Mouse (Mus musculus) intestine, embryonic 16.5 days (tissue): Measurements from ENCODE around the gene Cfap77. TPM values are rescaled to one million over a fixed set of nuclear protein-coding genes. Genes with fewer than 3 reads are reported as not detected.

ENCODE experiments used
- ATAC-seq: fragments of 200-750 bp; cut with Nextera tagmentation; 2 replicates; pipeline ENCODE4 v1.8.0; 2017; ENCODE audit warnings: moderate TSS enrichment, moderate library complexity
- H3K27ac ChIP-seq: fragments of 300-500 bp; sonication (generic); 2 replicates; pipeline ENCODE4 v1.5.1; 2014; ENCODE audit warnings: mild to moderate bottlenecking, low read length
- H3K27me3 ChIP-seq: fragments of 300-500 bp; sonication (generic); replicated peaks from 2 replicates; pipeline ENCODE4 v1.6.1; 2014; ENCODE audit warnings: low read length, control low read depth, mixed read lengths; ENCODE audit not compliant: control insufficient read depth, insufficient read depth
- H3K36me3 ChIP-seq: fragments of 300-500 bp; sonication (generic); 2 replicates; pipeline ENCODE4 v1.6.1; 2014; ENCODE audit warnings: low read length, control low read depth; ENCODE audit not compliant: control insufficient read depth, insufficient read depth
- H3K4me1 ChIP-seq: fragments of 300-500 bp; sonication (generic); 2 replicates; pipeline ENCODE4 v1.6.1; 2014; ENCODE audit warnings: low read length, control low read depth, mixed read lengths; ENCODE audit not compliant: control insufficient read depth, insufficient read depth
- H3K4me2 ChIP-seq: fragments of 300-500 bp; sonication (generic); 2 replicates; pipeline ENCODE4 v1.6.1; 2014; ENCODE audit warnings: low read depth, low read length, control low read depth
- H3K4me3 ChIP-seq: fragments of 300-500 bp; sonication (generic); 2 replicates; pipeline ENCODE4 v1.5.1; 2014; ENCODE audit warnings: mild to moderate bottlenecking, low read length
- H3K9ac ChIP-seq: fragments of 300-500 bp; sonication (generic); 2 replicates; pipeline ENCODE4 v1.6.1; 2014; ENCODE audit warnings: low read depth, low read length
- H3K9me3 ChIP-seq: fragments of 300-500 bp; sonication (generic); 2 replicates; pipeline ENCODE4 v1.6.1; 2016; ENCODE audit warnings: low read length, control low read depth; ENCODE audit not compliant: control insufficient read depth
- WGBS: fragments of 180-500 bp; shearing (Covaris S2); extraction: QIAGEN DNeasy Blood & Tissue Kit; methylation state at CpG from one replicate; pipeline ENCODE4 v1.1.7; 2014; 5-methylcytosine and 5-hydroxymethylcytosine counted together
- polyA plus RNA-seq: library from polyadenylated mRNA; unstranded; fragments of >200 nt; fragmentation: Nextera tagmentation; extraction: Ambion mirVana; gene quantifications from 2 replicates; pipeline ENCODE4 v1.2.1, GENCODE M21; 2015

The Cfap77 gene
- polyA plus RNA-seq, 1 experiment from 2014 or later: 0.31 TPM

DNA sequence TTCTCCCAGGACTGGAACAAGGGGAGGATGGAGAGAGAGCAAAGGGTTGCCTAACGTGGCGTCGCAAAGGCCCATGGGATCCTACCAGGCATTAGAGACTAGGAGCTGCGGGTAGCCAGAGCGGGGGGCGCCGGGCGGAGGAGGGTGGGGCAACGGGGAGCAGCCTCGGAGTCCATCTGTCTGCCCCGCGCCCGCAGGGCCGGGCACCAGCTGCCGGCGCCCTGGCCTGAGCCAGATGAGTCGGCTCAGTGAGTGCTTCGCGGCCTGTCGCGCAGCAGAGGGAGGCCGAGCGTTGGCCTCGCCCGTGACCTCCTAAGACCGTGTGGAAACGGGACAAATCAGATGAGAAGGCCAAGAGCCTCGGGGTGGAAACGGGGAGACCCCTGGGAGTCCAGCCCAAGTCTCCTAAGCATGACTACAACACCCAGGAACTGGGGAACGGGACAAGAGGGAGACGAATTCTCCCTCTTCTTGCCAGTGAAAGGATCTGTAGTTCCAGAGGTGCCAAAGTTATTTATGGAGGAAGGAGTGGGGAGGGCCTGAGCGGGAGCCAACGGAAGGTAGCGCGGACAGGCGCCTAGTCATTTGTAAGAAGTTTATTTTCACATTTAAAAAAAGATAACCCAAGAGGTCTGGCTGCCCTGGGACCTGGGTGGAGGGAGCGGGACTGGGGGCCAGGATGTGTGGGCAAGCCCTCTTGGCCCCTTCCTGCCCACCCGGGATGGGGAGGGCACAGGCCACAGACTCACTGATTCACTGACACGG is 146.3 kb downstream of the Cfap77 start:
- ATAC-seq: no peak; the same call in 1 of the 2 replicates
- no peaks in the 10 kb centered on the region for H3K9me3 ChIP-seq
- H3K4me3 ChIP-seq: peak overlapping the region; percentile 22
- WGBS: 3% methylated on average over 39 of the region's 39 CpGs
- no peak overlapping the region for H3K27ac ChIP-seq
- H3K9ac ChIP-seq: no peak overlapping the region
- H3K4me2 ChIP-seq: peak overlapping the region; percentile 42
- H3K36me3 ChIP-seq: no peaks in the 10 kb centered on the region
- peaks cover 6% of the 10 kb centered on the region; the same call in 1 of the 2 replicates for H3K4me1 ChIP-seq
- peaks cover 60% of the 10 kb centered on the region for H3K27me3 ChIP-seq

DNA sequence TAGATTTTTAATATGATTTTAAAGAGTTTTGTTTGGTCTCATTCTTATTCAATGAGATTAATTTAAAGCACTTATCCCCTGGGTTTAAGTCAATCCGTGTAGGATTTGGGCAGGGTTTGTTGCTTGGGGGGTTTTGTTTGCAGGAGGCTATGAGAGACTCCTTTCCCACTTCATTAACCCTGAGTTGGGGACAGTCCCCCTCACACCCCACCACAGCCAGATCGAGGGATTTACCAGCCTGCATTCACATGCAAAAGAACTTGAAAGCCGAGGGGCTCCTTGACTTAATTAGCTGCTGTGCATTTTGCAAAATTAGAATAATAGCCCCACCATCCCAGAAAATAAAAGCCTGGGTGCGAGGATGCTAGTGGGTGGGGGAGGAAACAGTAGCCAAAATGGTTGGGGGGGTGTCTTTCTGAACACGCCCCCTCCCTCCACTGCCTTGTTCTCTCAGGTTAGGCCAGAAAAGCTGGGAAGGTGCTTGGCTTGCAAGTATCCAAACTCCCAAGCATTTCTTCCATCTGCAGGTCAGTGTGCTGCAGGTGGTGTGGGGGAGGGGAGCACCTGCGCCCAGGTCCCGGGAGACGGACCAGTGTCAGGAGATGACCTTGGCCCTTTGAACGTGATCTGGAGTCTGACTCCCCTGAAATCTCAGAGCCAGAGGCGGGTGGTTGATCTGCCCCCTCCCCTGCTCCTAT is 147.0 kb downstream of the Cfap77 start:
- H3K27me3 ChIP-seq: peaks cover 55% of the 10 kb centered on the region
- H3K9me3 ChIP-seq: no peaks in the 10 kb centered on the region
- H3K4me1 ChIP-seq: peaks cover 6% of the 10 kb centered on the region; the same call in 1 of the 2 replicates
- WGBS: 9% methylated on average over 10 of the region's 10 CpGs
- no peak overlapping the region for H3K9ac ChIP-seq
- H3K4me3 ChIP-seq: peak overlapping the region; percentile 22
- H3K4me2 ChIP-seq: peak overlapping the region; percentile 42
- H3K27ac ChIP-seq: no peak overlapping the region
- H3K36me3 ChIP-seq: no peaks in the 10 kb centered on the region
- ATAC-seq: no peak

- ATAC-seq: no peak
- Histone ChIP-seq H3K36me3 (no peaks in the 10 kb centered on the region), H3K9me3 (no peaks in the 10 kb centered on the region), H3K4me3 (no peak overlapping the region), H3K4me1 (peaks cover 6% of the 10 kb centered on the region; the same call in 1 of the 2 replicates), H3K4me2 (no peak overlapping the region), H3K27me3 (peaks cover 40% of the 10 kb centered on the region), H3K9ac (no peak overlapping the region), H3K27ac (no peak overlapping the region)
- 71% methylated on average over 4 of the region's 4 CpGs for WGBS
Measured at GRCm38 (mm10) chr2:28905561-28905960, 149.3 kb downstream of the Cfap77 start.

- no peak overlapping the region for H3K4me2 ChIP-seq
- H3K4me1 ChIP-seq: peaks cover 6% of the 10 kb centered on the region; the same call in 1 of the 2 replicates
- H3K4me3 ChIP-seq: no peak overlapping the region
- H3K27me3 ChIP-seq: peaks cover 32% of the 10 kb centered on the region
- WGBS: 87% methylated on average over 9 of the region's 9 CpGs
- no peaks in the 10 kb centered on the region for H3K36me3 ChIP-seq
- ATAC-seq: no peak
- no peak overlapping the region for H3K27ac ChIP-seq
- H3K9me3 ChIP-seq: no peaks in the 10 kb centered on the region
- no peak overlapping the region for H3K9ac ChIP-seq
Measured at GRCm38 (mm10) chr2:28904786-28905185, 150.1 kb downstream of the Cfap77 start.

DNA sequence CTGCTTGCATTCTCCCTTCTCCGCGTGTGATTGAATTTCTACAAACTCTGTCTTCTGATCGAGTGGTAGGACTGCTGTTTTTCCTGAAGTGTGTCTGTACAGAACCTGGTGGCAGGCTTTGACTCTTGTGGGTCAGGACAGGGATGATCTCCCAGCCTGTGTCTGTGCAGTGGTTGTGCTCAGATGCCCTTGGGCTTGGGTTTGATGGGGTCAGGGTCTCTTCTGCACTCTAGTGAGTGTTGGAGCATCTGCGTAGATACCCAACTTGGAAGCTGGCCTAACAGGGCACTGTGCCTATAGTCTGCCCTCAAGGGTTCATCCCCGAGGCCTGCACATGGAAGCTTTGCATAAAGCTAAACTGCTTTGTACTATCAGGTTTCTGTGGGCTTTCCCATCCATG is 151.0 kb downstream of the Cfap77 start:
- Histone ChIP-seq H3K4me3 (no peak overlapping the region), H3K9me3 (no peaks in the 10 kb centered on the region), H3K27me3 (peaks cover 23% of the 10 kb centered on the region), H3K4me1 (peaks cover 6% of the 10 kb centered on the region; the same call in 1 of the 2 replicates), H3K9ac (no peak overlapping the region), H3K27ac (no peak overlapping the region), H3K4me2 (no peak overlapping the region), H3K36me3 (no peaks in the 10 kb centered on the region)
- 92% methylated on average over 5 of the region's 5 CpGs for WGBS
- no peak for ATAC-seq

GRCm38 (mm10) chr2:28902291-28902690 is 152.6 kb downstream of the Cfap77 start:
- H3K4me3 ChIP-seq: no peak overlapping the region
- H3K27ac ChIP-seq: no peak overlapping the region
- H3K9ac ChIP-seq: no peak overlapping the region
- H3K36me3 ChIP-seq: no peaks in the 10 kb centered on the region
- 0 out of 2 replicates have a peak, but pooled peaks cover 1% of the 10 kb centered on the region for H3K4me1 ChIP-seq
- peaks cover 7% of the 10 kb centered on the region for H3K27me3 ChIP-seq
- WGBS: 86% methylated on average over 8 of the region's 8 CpGs
- H3K4me2 ChIP-seq: no peak overlapping the region
- ATAC-seq: no peak
- H3K9me3 ChIP-seq: no peaks in the 10 kb centered on the region

GRCm38 (mm10) chr2:28897340-28897899 is 157.4 kb downstream of the Cfap77 start:
- Histone ChIP-seq H3K4me3 (no peak overlapping the region), H3K9me3 (no peaks in the 10 kb centered on the region), H3K27ac (no peak overlapping the region), H3K4me2 (no peak overlapping the region), H3K4me1 (0 out of 2 replicates have a peak, but pooled peaks cover 4% of the 10 kb centered on the region), H3K27me3 (no peaks in the 10 kb centered on the region), H3K9ac (no peak overlapping the region), H3K36me3 (0 out of 2 replicates have a peak, but pooled peaks cover 3% of the 10 kb centered on the region)
- WGBS: 71% methylated on average over 4 of the region's 4 CpGs
- ATAC-seq: peak; percentile 83

- H3K27me3 ChIP-seq: no peaks in the 10 kb centered on the region
- 81% methylated on average over 7 of the region's 7 CpGs for WGBS
- H3K9ac ChIP-seq: no peak overlapping the region
- 0 out of 2 replicates have a peak, but pooled peaks cover 3% of the 10 kb centered on the region for H3K36me3 ChIP-seq
- 0 out of 2 replicates have a peak, but pooled peaks cover 4% of the 10 kb centered on the region for H3K4me1 ChIP-seq
- H3K4me3 ChIP-seq: no peak overlapping the region
- ATAC-seq: no peak
- H3K4me2 ChIP-seq: no peak overlapping the region
- H3K27ac ChIP-seq: no peak overlapping the region
- H3K9me3 ChIP-seq: no peaks in the 10 kb centered on the region
Measured at GRCm38 (mm10) chr2:28895876-28896275, 159.0 kb downstream of the Cfap77 start.

DNA sequence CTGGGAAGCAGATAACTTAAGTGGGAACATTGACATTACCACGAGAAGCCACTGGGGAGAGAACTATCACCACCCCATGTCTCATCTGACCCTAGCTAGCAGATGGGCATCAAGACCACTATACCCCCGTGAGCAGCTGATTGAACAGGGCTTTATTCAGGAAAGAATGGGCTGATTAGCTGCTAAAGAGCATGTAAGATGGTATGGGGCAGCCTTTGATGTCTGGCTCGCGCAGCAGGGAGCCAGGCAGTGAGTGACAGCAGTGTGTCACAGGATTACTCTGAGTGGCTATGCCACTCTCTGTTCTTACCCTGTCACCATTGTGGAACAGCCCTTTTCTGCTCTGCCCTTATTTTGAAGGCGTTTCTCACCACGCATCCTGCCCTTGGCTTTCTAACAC is 161.3 kb downstream of the Cfap77 start:
- H3K27ac ChIP-seq: no peak overlapping the region
- no peak for ATAC-seq
- no peak overlapping the region for H3K4me3 ChIP-seq
- H3K9me3 ChIP-seq: no peaks in the 10 kb centered on the region
- H3K36me3 ChIP-seq: 0 out of 2 replicates have a peak, but pooled peaks cover 3% of the 10 kb centered on the region
- no peaks in the 10 kb centered on the region for H3K27me3 ChIP-seq
- 0 out of 2 replicates have a peak, but pooled peaks cover 4% of the 10 kb centered on the region for H3K4me1 ChIP-seq
- 64% methylated on average over 6 of the region's 6 CpGs for WGBS
- no peak overlapping the region for H3K4me2 ChIP-seq
- H3K9ac ChIP-seq: no peak overlapping the region
